Mouse (Mus musculus) Patski (cell line): ENCODE data around the gene Hoxa4. TPM values are rescaled to one million over a fixed set of nuclear protein-coding genes. Genes with fewer than 3 reads are reported as not detected.
A peak's percentile ranks its signal among the peaks of the same experiment; 100 is the strongest.

Source experiments
- ATAC-seq: fragments of 100-300 bp; one replicate; pipeline ENCODE4 v1.8.0; 2021
- CTCF ChIA-PET: fragments of 350-600 bp; sonication (Branson Sonifier 250); formaldehyde crosslinking; loops from one replicate; lab custom pipeline; 2022; ENCODE audit warnings: inconsistent platforms; lab: Charles Lee
- POLR2A ChIA-PET: fragments of 350-600 bp; sonication (Branson Sonifier 250); formaldehyde crosslinking; loops from one replicate; lab custom pipeline; 2022; ENCODE audit warnings: antibody characterized with exemption, inconsistent platforms; lab: Charles Lee
- DNase-seq: peaks from one replicate; pipeline ENCODE4 v3.0.0-alpha.2; 2011; ENCODE audit warnings: low read depth, low spot score
- H3K27me3 ChIP-seq: fragments of 371-371 bp; one replicate; pipeline ENCODE4 v1.5.1; 2021
- CTCF ChIP-seq: fragments of 100-300 bp; IDR thresholded peaks from one replicate; pipeline ENCODE4 v1.5.1; 2021
- in situ Hi-C: fragments of 300-500 bp; cut with MboI; formaldehyde crosslinking; loops from 3 replicates; pipeline ENCODE4 v1.11.1; 2018; ENCODE audit warnings: low pct_unique_long_range_greater_than_20kb, mixed read lengths
- polyA plus RNA-seq: library from polyadenylated mRNA; unstranded; gene quantifications from one replicate; pipeline ENCODE4 v1.2.3, GENCODE M21; 2021

Gene Hoxa4
- polyA plus RNA-seq, 1 experiment from 2014 or later = 2.5 TPM

GRCm38 (mm10) chr6:52208072-52208867 is 16.7 kb upstream of the Hoxa4 start, which contains the start of gene Hoxa6:
Hoxa6 (minus strand) TSS chr6:52208722.
- no peak for TF ChIP-seq CTCF
- CTCF ChIA-PET = no interaction called here
- no peaks in the 10 kb centered on the region for H3K27me3 ChIP-seq
- DNase-seq (no peak), ATAC-seq (no peak)
- in situ Hi-C loops = loop anchor here (5.0 to 25.0 kb wide), 3 partner anchors 201 to 496 kb away; no protein-coding TSS in a partner anchor
- POLR2A ChIA-PET = interaction anchor here (1.0 to 37.4 kb wide), 4 partner anchors 15 to 50 kb away, joined by 3 to 778 read pairs (median 266); partner anchors contain the start of genes 5730596B20Rik, Hoxa10, Hoxa11 and Hoxa7

DNA sequence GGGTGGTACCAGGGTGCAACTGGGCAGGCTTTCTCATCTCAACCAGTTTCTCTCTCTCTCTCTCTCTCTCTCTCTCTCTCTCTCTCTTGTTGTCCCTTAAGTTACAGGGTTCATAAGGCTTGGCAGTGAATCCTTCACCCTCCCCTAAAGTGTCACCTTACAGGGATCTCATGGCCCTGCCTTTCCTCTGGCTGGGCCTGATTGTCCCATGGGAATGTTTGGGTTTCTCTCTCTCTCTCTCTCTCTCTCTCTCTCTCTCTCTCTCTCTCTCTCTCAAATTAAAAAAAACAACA is 16.1 kb upstream of the Hoxa4 start:
- no peaks in the 10 kb centered on the region for H3K27me3 ChIP-seq
- POLR2A ChIA-PET = interaction anchor here (11.3 to 37.4 kb wide), 2 partner anchors 16 to 30 kb away, joined by 153 to 378 read pairs; partner anchors contain the start of genes 5730596B20Rik and Hoxa7
- CTCF ChIA-PET = no interaction called here
- no peak for TF ChIP-seq CTCF
- in situ Hi-C loops = loop anchor here (5.0 to 25.0 kb wide), 3 partner anchors 200 to 495 kb away; no protein-coding TSS in a partner anchor
- ATAC-seq (no peak), DNase-seq (no peak)

DNA sequence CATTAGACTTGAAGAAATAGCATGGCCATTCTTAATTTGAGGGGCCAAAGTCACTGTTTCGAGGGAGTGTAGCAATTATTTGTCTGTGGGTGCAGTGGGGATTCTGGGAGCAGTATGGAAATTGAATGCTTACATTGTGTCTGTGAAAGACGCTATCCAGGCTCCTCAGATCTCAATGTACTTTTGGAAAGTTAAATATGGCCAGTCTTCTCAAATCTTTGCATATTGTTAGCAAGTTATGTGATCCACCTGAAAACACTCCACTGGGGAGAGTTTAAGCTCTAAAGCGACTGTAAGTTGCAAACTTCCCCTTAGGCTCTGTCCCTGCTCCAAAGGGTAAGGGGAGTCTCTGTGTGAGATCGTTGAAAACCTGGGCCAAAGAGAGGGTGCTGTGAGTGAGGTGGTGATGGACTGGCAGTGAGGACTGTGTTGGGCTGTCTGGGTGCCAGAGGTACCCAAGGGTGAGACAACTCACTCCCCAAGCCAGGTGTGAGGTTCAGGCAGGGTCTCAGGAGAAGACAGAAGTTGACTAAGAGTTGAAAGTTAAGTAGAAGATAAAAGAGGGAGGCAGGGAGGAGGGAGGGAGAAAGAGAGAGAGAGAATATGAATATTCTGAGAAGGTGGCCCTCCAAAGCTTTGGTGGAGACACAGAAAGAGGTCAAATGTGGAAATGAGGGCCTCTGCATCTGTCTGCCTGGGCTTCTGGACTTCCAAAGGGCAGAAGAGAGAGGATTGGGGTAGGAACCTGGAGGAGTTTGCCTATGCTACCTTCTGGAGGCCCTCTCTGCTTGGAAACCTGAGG is 15.5 kb upstream of the Hoxa4 start:
- TF ChIP-seq CTCF = no peak
- in situ Hi-C loops = loop anchor here (5.0 to 25.0 kb wide), 3 partner anchors 200 to 495 kb away; no protein-coding TSS in a partner anchor
- DNase-seq (no peak), ATAC-seq (no peak)
- ChIA-PET POLR2A (interaction anchor here (11.3 to 37.4 kb wide), 2 partner anchors 16 to 29 kb away, joined by 153 to 378 read pairs; partner anchors contain the start of genes 5730596B20Rik and Hoxa7), CTCF (interaction anchor here (0.9 kb wide), 1 partner anchor 203 kb away, joined by 3 read pairs; no protein-coding TSS in a partner anchor)
- H3K27me3 ChIP-seq = no peaks in the 10 kb centered on the region

DNA sequence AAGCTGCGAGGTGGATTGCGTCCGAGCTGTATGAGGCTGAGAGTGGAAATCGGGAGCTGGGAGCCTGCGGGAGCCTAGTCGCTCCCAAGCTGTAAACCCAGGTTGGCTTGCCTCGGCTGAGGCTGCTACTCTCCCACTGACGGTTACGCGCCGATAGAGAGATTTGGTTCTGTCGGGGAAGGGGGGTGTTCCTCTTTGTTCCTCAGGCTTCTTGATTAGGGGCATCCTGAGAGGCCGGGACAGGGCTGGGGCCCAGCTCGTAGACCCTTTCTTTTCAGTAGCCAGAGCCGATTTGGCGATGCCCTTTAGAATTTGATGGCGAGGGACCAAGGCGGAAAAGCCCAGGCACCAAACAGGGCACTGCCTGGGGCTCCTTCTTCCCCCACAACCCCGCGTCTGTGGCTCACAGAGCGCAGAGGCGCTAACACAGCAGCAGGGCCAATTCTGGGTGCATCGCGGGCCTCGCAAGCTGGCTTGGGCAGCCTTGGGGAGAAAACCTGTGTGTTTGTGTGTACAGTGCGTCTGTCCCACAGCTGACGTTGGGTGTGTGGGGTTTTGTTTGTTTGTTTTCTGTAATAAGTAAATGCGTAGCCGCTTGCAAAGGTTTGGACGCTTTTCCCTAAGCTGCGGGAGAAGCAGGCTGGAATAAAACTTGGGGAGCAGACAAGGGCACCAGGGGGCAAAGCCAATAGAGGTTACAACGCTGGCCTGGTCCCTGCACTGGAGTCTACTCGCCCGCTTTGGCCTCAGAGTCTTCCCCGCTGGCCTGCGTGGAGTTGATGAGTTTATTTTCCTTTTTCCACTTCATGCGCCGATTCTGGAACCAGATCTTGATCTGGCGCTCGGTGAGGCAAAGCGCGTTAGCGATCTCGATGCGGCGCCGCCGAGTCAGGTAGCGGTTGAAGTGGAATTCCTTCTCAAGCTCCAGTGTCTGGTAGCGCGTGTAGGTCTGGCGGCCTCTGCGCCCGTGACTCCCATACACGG is 14.4 kb upstream of the Hoxa4 start:
- CTCF ChIA-PET = interaction anchor here (0.6 to 2.5 kb wide), 4 partner anchors 29 to 283 kb away, joined by 3 to 12 read pairs (median 4); partner anchors contain the start of gene 5730596B20Rik
- POLR2A ChIA-PET = interaction anchor here (0.6 to 37.4 kb wide), 6 partner anchors 17 to 205 kb away, joined by 3 to 378 read pairs (median 4); partner anchors contain the start of gene 5730596B20Rik
- DNase-seq = no peak
- no peak for TF ChIP-seq CTCF
- in situ Hi-C loops = loop anchor here (5.0 to 25.0 kb wide), 3 partner anchors 199 to 494 kb away; no protein-coding TSS in a partner anchor
- no peaks in the 10 kb centered on the region for H3K27me3 ChIP-seq
- no peak for ATAC-seq

GRCm38 (mm10) chr6:52205221-52205620 is 13.7 kb upstream of the Hoxa4 start:
- ATAC-seq = no peak
- H3K27me3 ChIP-seq = no peaks in the 10 kb centered on the region
- POLR2A ChIA-PET = interaction anchor here (0.6 to 1.6 kb wide), 6 partner anchors 16 to 204 kb away, joined by 3 to 6 read pairs (median 4); no protein-coding TSS in a partner anchor
- TF ChIP-seq CTCF = no peak
- in situ Hi-C loops = loop anchor here (5.0 to 25.0 kb wide), 3 partner anchors 198 to 493 kb away; no protein-coding TSS in a partner anchor
- no peak for DNase-seq
- CTCF ChIA-PET = interaction anchor here (0.8 to 2.5 kb wide), 7 partner anchors 19 to 207 kb away, joined by 3 to 12 read pairs (median 4); partner anchors contain the start of gene 5730596B20Rik

- ATAC-seq (peak; percentile 28), DNase-seq (no peak)
- ChIA-PET POLR2A (interaction anchor here (0.6 to 1.6 kb wide), 5 partner anchors 9 to 203 kb away, joined by 3 to 4 read pairs (median 4); partner anchors contain the start of gene Hoxa4), CTCF (interaction anchor here (0.6 to 2.5 kb wide), 11 partner anchors 11 to 213 kb away, joined by 3 to 12 read pairs (median 4); partner anchors contain the start of gene 5730596B20Rik)
- TF ChIP-seq CTCF = no peak
- H3K27me3 ChIP-seq = no peaks in the 10 kb centered on the region
- in situ Hi-C loops = loop anchor here (25.0 kb wide), 1 partner anchor 492 kb away; no protein-coding TSS in a partner anchor
These were observed 12.6 kb upstream of the Hoxa4 start, which contains the start of gene Hoxa5 for GRCm38 (mm10) chr6:52204050-52204752. Hoxa5 (minus strand) TSS chr6:52204587.

DNA sequence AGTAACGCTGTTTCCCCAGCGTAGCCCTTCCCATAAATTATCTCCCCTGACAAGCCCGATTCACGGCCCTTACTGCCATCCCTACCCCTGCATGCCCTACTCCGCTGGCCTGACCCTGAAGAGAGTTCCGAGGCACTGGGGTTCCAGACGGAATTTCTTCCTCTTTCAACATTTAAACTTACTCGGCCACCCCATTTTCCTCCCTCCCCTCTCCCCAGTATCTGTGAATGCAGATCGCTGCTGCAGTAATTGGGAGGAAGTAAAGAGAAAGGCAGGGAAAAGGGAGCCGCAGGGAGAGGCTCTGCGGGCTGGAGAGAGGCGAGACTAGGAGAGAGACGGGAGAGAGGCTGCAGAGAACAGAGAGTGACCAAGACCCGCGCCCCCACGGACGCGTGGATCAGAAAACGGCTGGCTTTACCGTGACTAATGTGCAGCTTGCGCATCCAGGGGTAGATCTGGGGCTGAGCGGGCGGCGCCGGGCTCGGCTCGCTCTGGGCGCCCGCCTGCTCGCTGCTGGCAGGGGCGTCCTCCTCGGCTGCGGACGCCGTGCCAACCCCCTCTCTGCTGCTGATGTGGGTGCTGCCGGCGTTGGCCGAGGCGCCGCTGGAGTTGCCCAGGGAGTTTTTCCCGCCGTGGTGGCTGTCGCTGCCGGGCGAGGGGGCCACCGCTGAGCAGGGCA is 12.0 kb upstream of the Hoxa4 start:
- no peak for ATAC-seq
- in situ Hi-C loops = loop anchor here (25.0 kb wide), 1 partner anchor 491 kb away; no protein-coding TSS in a partner anchor
- no peak for DNase-seq
- ChIA-PET POLR2A (interaction anchor here (0.6 to 1.2 kb wide), 3 partner anchors 10 to 27 kb away, joined by 3 to 4 read pairs (median 3); partner anchors contain the start of gene Hoxa4), CTCF (interaction anchor here (0.6 to 2.6 kb wide), 12 partner anchors 8 to 212 kb away, joined by 3 to 12 read pairs (median 4); partner anchors contain the start of gene 5730596B20Rik)
- TF ChIP-seq CTCF = no peak
- no peaks in the 10 kb centered on the region for H3K27me3 ChIP-seq
